Mouse (Mus musculus): ENCODE measurements around the gene Stoml2. TPM values are rescaled to one million over a fixed set of nuclear protein-coding genes. Genes with fewer than 3 reads are reported as not detected.

Stoml2 gene
- polyA plus RNA-seq (2012; ENCODE audit: insufficient read depth, insufficient read length, missing spikeins), result 50.5 and 54.6 TPM in 2 replicates

DNA sequence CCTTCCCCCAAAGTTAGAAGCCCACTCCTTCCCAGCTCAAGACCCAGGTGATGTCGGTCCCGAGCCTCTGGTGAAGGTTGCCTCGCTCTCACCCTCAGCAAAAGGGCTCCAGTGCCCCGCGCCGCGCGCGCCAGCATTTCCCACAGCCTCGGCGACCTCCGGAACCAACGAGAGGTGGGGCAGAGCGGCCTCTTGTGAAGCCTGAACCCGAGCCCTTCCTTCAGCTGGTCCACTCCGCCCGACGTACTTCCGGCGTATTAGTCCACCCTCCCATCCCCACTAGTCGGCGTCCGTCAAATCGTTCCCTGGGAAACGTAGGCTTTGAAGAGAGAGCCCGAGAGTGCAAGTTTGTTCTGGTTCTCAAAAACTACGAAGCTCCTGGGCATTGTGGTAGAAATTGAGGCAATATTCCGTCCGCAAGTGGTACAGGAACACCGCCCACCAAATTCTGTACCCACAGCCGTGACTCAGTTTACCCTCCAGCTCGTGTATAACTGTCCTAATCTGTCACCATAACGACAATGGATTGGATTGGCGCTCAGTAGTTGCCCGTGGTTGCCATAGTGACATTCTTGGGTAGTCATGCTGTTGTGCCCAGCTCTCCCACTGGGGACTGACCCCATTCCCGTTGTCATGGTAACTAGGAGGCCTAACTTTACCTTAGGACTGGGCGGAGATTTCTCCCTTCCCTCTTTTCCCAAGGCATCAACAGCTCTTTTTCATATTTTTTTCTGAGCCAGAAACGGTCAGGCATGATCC is at the start of gene Stoml2:
Gene Stoml2 (minus strand): TSS at position 474 of the 759 bp plus-strand sequence.
- peak within 1 kb of the TSS; percentile 65 for H3K27ac ChIP-seq (ENCODE audit: insufficient read depth, low read depth, low read length)
- TF ChIP-seq POLR2A (IDR thresholded peaks at IDR 0.05; ENCODE audit: borderline replicate concordance, low read depth, low read length) (peak; percentile 61; the same call in 1 of the 2 replicates), CTCF (IDR thresholded peaks at IDR 0.05; ENCODE audit: low read depth, low read length) (no peak)
- H3K4me1 ChIP-seq (ENCODE audit: control insufficient read depth, insufficient read depth, low read length), result peaks cover 7% of the 10 kb centered on the region
- peak within 1 kb of the TSS; percentile 76 for H3K4me3 ChIP-seq (ENCODE audit: insufficient read depth, low read length)

DNA sequence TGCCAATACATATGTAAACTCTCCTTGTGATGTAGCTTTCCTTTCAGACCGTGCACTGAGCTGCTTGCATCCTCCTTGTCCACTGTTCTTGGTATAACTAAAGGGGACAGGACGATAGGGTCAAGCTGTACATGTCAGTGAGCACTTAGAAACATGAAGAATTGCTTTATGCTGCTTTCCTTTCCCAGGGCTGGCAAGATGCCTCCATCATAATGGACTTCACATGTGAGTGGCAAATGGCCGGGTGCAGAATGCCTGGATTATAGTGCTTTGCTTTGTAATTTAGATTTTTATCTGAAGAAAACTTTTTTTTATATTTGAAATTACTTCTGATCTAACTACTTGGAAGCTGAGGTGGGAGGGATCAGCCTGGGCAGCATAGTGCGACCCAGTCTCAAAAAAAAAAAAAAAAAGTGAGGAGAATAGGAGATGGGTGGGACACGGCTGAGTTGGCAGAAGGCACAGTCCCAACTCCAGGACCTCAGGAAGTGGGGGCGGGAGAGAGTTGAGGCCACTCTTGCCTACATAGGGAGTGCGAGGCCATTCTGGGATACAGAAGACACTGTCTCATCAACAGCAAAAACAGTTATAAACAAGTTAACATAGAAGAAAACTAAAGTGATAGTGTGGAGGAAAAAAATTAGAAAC is 46.7 kb upstream of the Stoml2 start:
- no peaks in the 10 kb centered on the region for H3K4me1 ChIP-seq (ENCODE audit: control insufficient read depth, insufficient read depth, low read length)
- H3K4me3 ChIP-seq (ENCODE audit: insufficient read depth, low read length), result no peak overlapping the region

GRCm38 (mm10) chr4:43074923-43075322 is 43.4 kb upstream of the Stoml2 start:
- Histone ChIP-seq H3K27ac (ENCODE audit: insufficient read depth, low read depth, low read length) (no peak overlapping the region), H3K4me1 (ENCODE audit: control insufficient read depth, insufficient read depth, low read length) (no peaks in the 10 kb centered on the region), H3K4me3 (ENCODE audit: insufficient read depth, low read length) (no peak overlapping the region)
- TF ChIP-seq POLR2A (IDR thresholded peaks at IDR 0.05; ENCODE audit: borderline replicate concordance, low read depth, low read length), result no peak
- no peak for TF ChIP-seq CTCF (IDR thresholded peaks at IDR 0.05; ENCODE audit: low read depth, low read length)

More for the DNA sequence above, 46.7 kb upstream of the Stoml2 start:
- H3K27ac ChIP-seq (ENCODE audit: insufficient read depth, low read depth, low read length), result no peak overlapping the region
- TF ChIP-seq POLR2A (IDR thresholded peaks at IDR 0.05; ENCODE audit: borderline replicate concordance, low read depth, low read length), result no peak
- no peak for TF ChIP-seq CTCF (IDR thresholded peaks at IDR 0.05; ENCODE audit: low read depth, low read length)

GRCm38 (mm10) chr4:43065471-43065870 is 34.0 kb upstream of the Stoml2 start:
- H3K4me3 ChIP-seq (ENCODE audit: insufficient read depth, low read length), result no peak overlapping the region

GRCm38 (mm10) chr4:43060286-43060685 is 28.8 kb upstream of the Stoml2 start:
- no peak overlapping the region for H3K4me3 ChIP-seq (ENCODE audit: insufficient read depth, low read length)
- no peaks in the 10 kb centered on the region for H3K4me1 ChIP-seq (ENCODE audit: control insufficient read depth, insufficient read depth, low read length)
- H3K27ac ChIP-seq (ENCODE audit: insufficient read depth, low read depth, low read length), result no peak overlapping the region
- TF ChIP-seq POLR2A (IDR thresholded peaks at IDR 0.05; ENCODE audit: borderline replicate concordance, low read depth, low read length), result no peak
- TF ChIP-seq CTCF (IDR thresholded peaks at IDR 0.05; ENCODE audit: low read depth, low read length), result no peak

More at GRCm38 (mm10) chr4:43065471-43065870, 34.0 kb upstream of the Stoml2 start:
- no peaks in the 10 kb centered on the region for H3K4me1 ChIP-seq (ENCODE audit: control insufficient read depth, insufficient read depth, low read length)
- TF ChIP-seq CTCF (IDR thresholded peaks at IDR 0.05; ENCODE audit: low read depth, low read length), result no peak
- TF ChIP-seq POLR2A (IDR thresholded peaks at IDR 0.05; ENCODE audit: borderline replicate concordance, low read depth, low read length), result no peak
- H3K27ac ChIP-seq (ENCODE audit: insufficient read depth, low read depth, low read length), result no peak overlapping the region

DNA sequence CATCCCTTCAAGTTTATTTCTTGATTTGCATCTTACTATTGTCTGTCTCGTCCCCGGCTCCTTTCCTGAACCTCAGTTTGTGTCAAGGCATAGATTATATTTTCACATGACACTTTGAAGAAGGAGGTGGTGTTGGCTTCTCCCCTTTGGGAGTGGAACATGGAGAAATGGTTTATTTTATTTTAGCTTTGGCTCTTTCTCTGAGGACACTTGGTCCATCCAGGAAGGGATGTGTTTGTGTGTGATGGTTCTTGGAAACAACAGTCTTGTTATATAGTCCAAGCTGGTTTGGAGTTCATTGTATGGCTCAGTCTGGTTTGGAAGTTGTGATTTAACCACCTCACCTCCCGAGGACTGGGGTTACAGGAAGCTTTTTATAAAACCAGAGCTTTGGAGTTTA is 28.2 kb upstream of the Stoml2 start:
- no peak for TF ChIP-seq CTCF (IDR thresholded peaks at IDR 0.05; ENCODE audit: low read depth, low read length)
- no peak for TF ChIP-seq POLR2A (IDR thresholded peaks at IDR 0.05; ENCODE audit: borderline replicate concordance, low read depth, low read length)
- Histone ChIP-seq H3K27ac (ENCODE audit: insufficient read depth, low read depth, low read length) (no peak overlapping the region), H3K4me3 (ENCODE audit: insufficient read depth, low read length) (peak overlapping the region; percentile 60), H3K4me1 (ENCODE audit: control insufficient read depth, insufficient read depth, low read length) (no peaks in the 10 kb centered on the region)

- Histone ChIP-seq H3K27ac (ENCODE audit: insufficient read depth, low read depth, low read length) (no peak within 1 kb of the TSS), H3K4me1 (ENCODE audit: control insufficient read depth, insufficient read depth, low read length) (no peaks in the 10 kb centered on the region), H3K4me3 (ENCODE audit: insufficient read depth, low read length) (peak within 1 kb of the TSS; percentile 60)
- TF ChIP-seq CTCF (IDR thresholded peaks at IDR 0.05; ENCODE audit: low read depth, low read length), result no peak
- no peak for TF ChIP-seq POLR2A (IDR thresholded peaks at IDR 0.05; ENCODE audit: borderline replicate concordance, low read depth, low read length)
Measured at GRCm38 (mm10) chr4:43058753-43059654, 27.5 kb upstream of the Stoml2 start, which contains the start of gene Unc13b. Gene Unc13b, plus strand, starts transcription at chr4:43058953.

- Histone ChIP-seq H3K4me1 (ENCODE audit: control insufficient read depth, insufficient read depth, low read length) (no peaks in the 10 kb centered on the region), H3K27ac (ENCODE audit: insufficient read depth, low read depth, low read length) (no peak overlapping the region), H3K4me3 (ENCODE audit: insufficient read depth, low read length) (peak overlapping the region; percentile 60)
- no peak for TF ChIP-seq POLR2A (IDR thresholded peaks at IDR 0.05; ENCODE audit: borderline replicate concordance, low read depth, low read length)
- no peak for TF ChIP-seq CTCF (IDR thresholded peaks at IDR 0.05; ENCODE audit: low read depth, low read length)
Measured at GRCm38 (mm10) chr4:43058392-43058752, 26.9 kb upstream of the Stoml2 start.

- H3K4me3 ChIP-seq (ENCODE audit: insufficient read depth, low read length), result no peak overlapping the region
- H3K27ac ChIP-seq (ENCODE audit: insufficient read depth, low read depth, low read length), result no peak overlapping the region
- no peaks in the 10 kb centered on the region for H3K4me1 ChIP-seq (ENCODE audit: control insufficient read depth, insufficient read depth, low read length)
- TF ChIP-seq POLR2A (IDR thresholded peaks at IDR 0.05; ENCODE audit: borderline replicate concordance, low read depth, low read length), result no peak
- no peak for TF ChIP-seq CTCF (IDR thresholded peaks at IDR 0.05; ENCODE audit: low read depth, low read length)
Measured at GRCm38 (mm10) chr4:43057654-43058053, 26.1 kb upstream of the Stoml2 start.

All from bone marrow macrophage, adult 2 months (primary cell).